Mouse (Mus musculus): Measurements from ENCODE around the gene Crim1.

GRCm38 (mm10) chr17:78351676-78352499, 151.8 kb downstream of the Crim1 start:
- TF ChIP-seq POLR2A (IDR thresholded peaks at IDR 0.05; ENCODE audit: control insufficient read depth, extremely low read depth, insufficient read depth, low read length, poor library complexity) (no peak), CTCF (IDR thresholded peaks at IDR 0.05; ENCODE audit: borderline replicate concordance, control insufficient read depth, extremely low read depth, insufficient read depth, low read length, poor library complexity) (no peak)
